Mouse (Mus musculus) erythroblast, adult 5-6 weeks (primary cell): Measurements from ENCODE around the gene Prrx2. TPM values are rescaled to one million over a fixed set of nuclear protein-coding genes. Genes with fewer than 3 reads are reported as not detected.

ENCODE experiments used
- ATAC-seq: replicated peaks from 2 replicates; pipeline ENCODE4 v1.8.0; 2016; ENCODE audit warnings: moderate number of reproducible peaks, mild to moderate bottlenecking, moderate TSS enrichment, inconsistent platforms; ENCODE audit not compliant: poor library complexity, low FRiP score, severe bottlenecking
- total RNA-seq, 2 experiments: library from RNA; stranded (forward) in 1 of 2; stranded (reverse) in 1 of 2; fragments of 150-400 nt in 1 of 2; fragments of 200-764, 138-1000 nt in 1 of 2; gene quantifications; 2 replicates each; pipeline versions ENCODE4 v1.2.3 to v1.2.4; 2015 to 2017; ENCODE audit warnings: low replicate concordance in 2 of 2

Gene Prrx2
- total RNA-seq, 2 experiments from 2014 or later, result not detected

- no peak for ATAC-seq
Measured at GRCm38 (mm10) chr2:30862081-30862480, 27.3 kb downstream of the Prrx2 start.

- no peak for ATAC-seq
Measured at GRCm38 (mm10) chr2:30863574-30863973, 28.8 kb downstream of the Prrx2 start.

GRCm38 (mm10) chr2:30864968-30865381 lies 30.2 kb downstream of the Prrx2 start:
- ATAC-seq, result no peak

GRCm38 (mm10) chr2:30865426-30865825 lies 30.7 kb downstream of the Prrx2 start:
- ATAC-seq, result no peak

- no peak for ATAC-seq
Measured at GRCm38 (mm10) chr2:30870863-30871262, 36.1 kb downstream of the Prrx2 start.

- no peak for ATAC-seq
Measured at GRCm38 (mm10) chr2:30872669-30873068, 37.9 kb downstream of the Prrx2 start.

- no peak for ATAC-seq
Measured at GRCm38 (mm10) chr2:30874445-30874844, 39.7 kb downstream of the Prrx2 start.

- ATAC-seq, result no peak
Measured at GRCm38 (mm10) chr2:30875096-30875495, 40.3 kb downstream of the Prrx2 start.

- no peak for ATAC-seq
Measured at GRCm38 (mm10) chr2:30875621-30876432, 41.1 kb downstream of the Prrx2 start.

GRCm38 (mm10) chr2:30879481-30879880 lies 44.7 kb downstream of the Prrx2 start:
- no peak for ATAC-seq

- ATAC-seq, result no peak
Measured at GRCm38 (mm10) chr2:30881215-30881614, 46.4 kb downstream of the Prrx2 start.

- ATAC-seq, result no peak
Measured at GRCm38 (mm10) chr2:30884852-30885373, 50.1 kb downstream of the Prrx2 start.

- ATAC-seq, result no peak
Measured at GRCm38 (mm10) chr2:30885453-30886163, 50.8 kb downstream of the Prrx2 start.

- ATAC-seq, result no peak
Measured at GRCm38 (mm10) chr2:30891002-30891401, 56.2 kb downstream of the Prrx2 start.

GRCm38 (mm10) chr2:30893399-30893798 lies 58.6 kb downstream of the Prrx2 start:
- ATAC-seq, result no peak

- no peak for ATAC-seq
Measured at GRCm38 (mm10) chr2:30893946-30894345, 59.2 kb downstream of the Prrx2 start.

GRCm38 (mm10) chr2:30897291-30897690 lies 62.5 kb downstream of the Prrx2 start:
- 0 out of 2 replicates have a peak, but pooled peaks have one; percentile 28 for ATAC-seq

- ATAC-seq, result no peak
Measured at GRCm38 (mm10) chr2:30899397-30900069, 64.8 kb downstream of the Prrx2 start.

GRCm38 (mm10) chr2:30901646-30902160 lies 66.9 kb downstream of the Prrx2 start:
- ATAC-seq, result no peak

GRCm38 (mm10) chr2:30902256-30902655 lies 67.5 kb downstream of the Prrx2 start:
- ATAC-seq, result no peak
